Mouse (Mus musculus): ENCODE measurements around the gene Pter.

The Pter gene

GRCm38 (mm10) chr2:13009261-13009972 lies 85.6 kb downstream of the Pter start:
- DNase-seq (ENCODE audit: low read depth, low spot score): no peak

DNA sequence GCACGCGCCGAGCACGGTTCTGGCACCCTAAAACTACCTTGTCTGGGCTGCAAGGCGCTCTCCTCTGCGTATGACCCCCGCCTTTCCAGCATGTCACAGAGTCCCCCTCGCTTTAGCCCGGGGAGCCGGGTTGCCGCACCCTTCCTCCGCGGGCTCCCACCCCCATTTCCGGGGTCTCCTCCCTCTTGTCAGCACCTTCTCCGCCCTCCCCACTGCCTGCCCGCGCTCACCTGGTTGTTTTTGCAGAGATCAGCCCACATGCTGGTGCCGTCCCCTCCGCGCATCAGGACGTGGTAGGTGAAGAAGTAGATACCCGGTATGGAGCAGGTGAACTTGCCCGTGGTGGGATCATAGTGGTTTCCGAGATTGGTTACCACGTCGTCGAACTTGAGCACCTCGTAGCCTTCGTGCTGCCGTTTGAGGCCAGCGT lies 86.2 kb downstream of the Pter start:
- no peak for DNase-seq (ENCODE audit: low read depth, low spot score)

- DNase-seq (ENCODE audit: low read depth, low spot score): no peak
Measured at GRCm38 (mm10) chr2:13010460-13011341, 86.9 kb downstream of the Pter start.

GRCm38 (mm10) chr2:13011472-13011871 lies 87.6 kb downstream of the Pter start, which contains the start of gene C1ql3:
TSS of gene C1ql3 (minus strand) at chr2:13011806.
- DNase-seq (ENCODE audit: low read depth, low spot score): no peak

DNA sequence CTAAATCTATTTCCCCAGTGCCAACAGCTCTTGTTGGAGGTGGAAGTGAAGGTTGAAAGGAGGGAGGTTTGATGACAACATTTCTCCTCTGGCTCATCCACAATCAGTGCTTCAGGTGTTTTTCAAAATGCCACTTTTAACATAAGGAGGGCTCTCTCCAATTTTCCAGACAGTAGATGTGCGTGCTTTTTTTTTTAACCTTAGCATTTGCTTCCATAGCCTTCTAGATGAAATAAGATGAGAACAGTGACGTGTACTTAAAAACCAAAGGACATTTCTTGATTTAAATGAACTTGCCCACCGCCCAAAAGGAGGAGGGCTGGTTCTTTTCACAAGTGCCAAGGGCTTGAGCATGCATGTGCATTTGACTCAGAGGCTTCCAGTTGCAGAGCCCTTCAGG lies 88.1 kb downstream of the Pter start:
- DNase-seq (ENCODE audit: low read depth, low spot score): no peak

DNA sequence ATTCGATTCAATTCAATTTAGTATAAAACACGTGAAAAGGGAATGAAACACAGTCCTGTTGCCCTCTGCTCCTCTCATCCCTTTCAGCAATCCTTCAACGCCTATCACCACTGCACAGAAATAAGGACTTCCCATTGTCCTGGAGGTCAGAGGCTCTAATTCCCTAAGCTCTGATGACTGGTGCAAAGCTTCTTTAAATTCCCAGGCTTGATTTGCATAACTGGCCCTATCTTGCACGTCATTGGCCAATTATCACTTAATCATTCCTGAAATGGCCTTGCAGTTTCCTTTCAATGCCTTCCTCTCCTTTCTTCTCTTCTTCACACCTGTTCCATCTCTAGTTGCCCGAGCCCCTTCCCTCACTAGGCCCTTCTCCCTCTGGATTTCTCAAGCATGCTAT lies 94.5 kb downstream of the Pter start:
- DNase-seq (ENCODE audit: low read depth, low spot score): no peak

GRCm38 (mm10) chr2:13018861-13019260 lies 95.0 kb downstream of the Pter start:
- DNase-seq (ENCODE audit: low read depth, low spot score): no peak

DNA sequence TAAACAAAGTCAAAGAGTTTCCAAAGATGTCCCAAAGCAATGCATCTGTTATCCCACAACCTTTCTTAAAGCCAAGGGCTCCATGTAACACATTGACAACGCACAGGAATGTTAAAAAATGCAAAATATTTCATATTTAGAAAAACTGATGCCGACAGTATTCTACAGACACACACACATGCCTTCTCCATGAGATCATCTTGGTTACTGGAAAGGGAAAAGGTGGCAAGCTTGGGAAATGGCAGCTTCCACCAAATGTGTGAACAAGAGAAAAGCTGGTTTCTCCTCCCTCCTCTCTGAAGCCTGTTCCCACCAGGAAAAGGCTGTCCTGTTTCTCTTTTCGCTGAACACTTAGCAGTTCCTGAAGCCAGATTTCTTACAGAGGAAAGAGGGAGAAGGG lies 114.9 kb downstream of the Pter start:
- no peak for DNase-seq (ENCODE audit: low read depth, low spot score)

DNA sequence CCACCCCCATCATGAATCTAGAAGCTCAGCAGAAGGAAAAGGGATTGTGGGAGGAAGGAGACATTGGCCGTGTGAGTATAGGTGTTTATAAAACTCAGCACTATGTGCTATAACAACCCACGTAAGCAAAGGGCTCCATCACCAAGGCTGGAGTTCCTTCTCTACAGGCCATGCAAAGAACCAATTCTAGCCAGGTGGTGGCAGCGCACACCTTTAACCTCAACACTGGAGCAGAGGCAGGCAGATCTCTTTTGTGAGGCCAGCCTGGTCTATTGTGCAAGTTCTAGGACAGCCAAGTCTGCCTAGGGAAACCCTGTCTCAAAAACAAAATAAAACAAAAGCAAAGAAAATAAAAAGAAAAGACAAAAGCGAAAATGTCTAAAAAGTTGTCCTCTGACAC lies 115.9 kb downstream of the Pter start:
- no peak for DNase-seq (ENCODE audit: low read depth, low spot score)

DNA sequence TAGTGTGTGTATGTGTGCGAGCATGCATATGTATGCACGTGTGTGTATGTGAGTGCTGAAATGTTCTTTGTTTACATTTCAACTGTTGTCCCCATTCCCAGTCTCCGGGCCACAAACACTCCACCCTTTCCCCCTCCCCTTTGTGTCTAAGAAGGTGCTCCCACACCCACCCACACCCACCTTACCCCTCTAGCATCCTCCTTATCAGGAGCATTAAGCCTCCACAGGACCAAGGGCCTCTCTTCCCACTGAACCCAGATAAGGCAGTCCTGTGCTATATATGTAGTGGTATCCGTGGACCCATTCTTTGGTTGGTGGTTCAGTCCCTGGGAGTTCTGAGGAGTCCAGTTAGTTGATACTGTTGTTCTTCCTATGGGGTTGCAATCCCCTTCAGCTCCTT lies 120.7 kb downstream of the Pter start:
- DNase-seq (ENCODE audit: low read depth, low spot score): no peak

- no peak for DNase-seq (ENCODE audit: low read depth, low spot score)
Measured at GRCm38 (mm10) chr2:13048649-13049048, 124.8 kb downstream of the Pter start.

Data from retina, postnatal 7 days (tissue).